Mouse (Mus musculus): Measurements from ENCODE around the gene Pafah2.

The Pafah2 gene

DNA sequence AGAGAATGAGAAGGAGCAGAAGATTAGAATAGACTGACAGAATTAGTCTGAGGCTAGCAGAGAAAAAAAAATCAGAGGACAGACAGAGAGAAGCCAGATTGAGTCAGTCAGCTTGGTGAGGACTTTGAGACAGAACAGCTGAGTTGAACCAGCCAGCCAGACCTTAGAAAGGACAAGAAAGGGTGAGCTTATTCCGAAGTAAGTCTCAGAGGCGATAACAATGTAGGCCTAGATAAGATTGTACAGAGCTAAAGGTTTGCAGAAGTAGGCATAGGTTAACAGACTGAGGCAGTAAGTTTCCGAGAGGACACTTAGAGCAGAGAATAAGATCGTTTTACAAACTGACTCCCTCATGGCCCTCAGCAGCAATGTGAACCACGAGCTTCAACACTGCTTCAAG, 65.1 kb downstream of the Pafah2 start:
- DNase-seq (ENCODE audit: low spot score), result no peak

DNA sequence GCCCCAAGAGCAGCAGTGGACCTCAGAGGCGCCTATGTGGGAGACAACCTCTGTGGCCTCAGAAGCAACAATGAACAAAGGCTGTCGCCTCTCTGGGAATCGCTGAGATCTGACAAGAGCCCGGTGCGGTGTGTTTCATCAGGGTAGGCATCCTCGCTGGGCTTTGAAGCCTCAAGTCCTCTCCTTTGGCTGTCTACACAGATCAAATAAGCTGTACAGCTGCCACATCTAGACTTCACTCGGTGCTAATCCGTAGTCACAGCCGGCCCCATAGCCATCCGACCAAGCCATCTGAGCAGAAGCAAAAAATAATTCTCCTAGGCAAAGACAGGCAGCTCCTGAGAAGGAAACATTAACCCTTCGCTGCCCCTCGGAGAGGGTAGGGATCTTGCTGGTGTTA, 69.7 kb downstream of the Pafah2 start:
- no peak for DNase-seq (ENCODE audit: low spot score)

DNA sequence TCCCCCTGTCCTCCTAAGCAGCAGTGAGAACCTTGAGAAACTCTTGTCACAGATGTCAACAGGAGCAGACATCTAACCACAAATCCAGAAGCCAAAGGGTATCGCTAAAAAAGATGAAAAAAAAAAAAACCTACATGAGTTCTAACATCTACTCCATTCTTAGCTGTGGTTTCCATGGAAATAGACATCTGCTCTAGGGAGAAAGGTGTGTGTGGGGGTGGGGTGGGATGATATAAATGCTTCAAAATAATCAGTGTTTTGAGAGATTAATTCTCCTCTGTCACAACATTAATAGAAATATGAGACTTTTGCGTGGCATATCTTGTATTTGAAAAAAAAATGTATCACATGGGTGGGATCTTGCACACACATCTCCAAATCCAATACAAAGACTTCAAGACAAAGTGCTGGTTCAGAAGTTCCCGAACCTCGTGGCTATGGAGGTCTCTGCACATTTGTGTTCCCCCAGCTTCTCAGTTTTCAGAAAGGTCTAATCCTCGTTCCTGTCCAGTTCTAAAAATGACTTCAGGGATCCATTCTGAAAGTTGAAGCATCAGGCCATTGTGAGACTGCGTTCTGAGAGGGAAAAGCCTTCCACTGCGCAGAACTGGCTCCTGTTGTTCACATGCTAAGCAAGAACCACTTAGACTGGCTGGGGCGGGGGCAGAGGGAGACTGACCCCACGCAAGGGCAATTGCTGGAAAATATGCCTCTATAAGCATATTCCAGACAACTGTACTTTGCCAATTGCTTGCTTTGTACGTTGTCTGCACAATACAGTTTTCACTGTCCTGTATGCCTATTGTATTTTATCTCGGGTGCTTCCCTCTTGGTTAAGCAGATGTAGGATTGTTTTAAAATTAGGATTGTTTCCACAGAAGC, 70.5 kb downstream of the Pafah2 start:
- DNase-seq (ENCODE audit: low spot score), result no peak

DNA sequence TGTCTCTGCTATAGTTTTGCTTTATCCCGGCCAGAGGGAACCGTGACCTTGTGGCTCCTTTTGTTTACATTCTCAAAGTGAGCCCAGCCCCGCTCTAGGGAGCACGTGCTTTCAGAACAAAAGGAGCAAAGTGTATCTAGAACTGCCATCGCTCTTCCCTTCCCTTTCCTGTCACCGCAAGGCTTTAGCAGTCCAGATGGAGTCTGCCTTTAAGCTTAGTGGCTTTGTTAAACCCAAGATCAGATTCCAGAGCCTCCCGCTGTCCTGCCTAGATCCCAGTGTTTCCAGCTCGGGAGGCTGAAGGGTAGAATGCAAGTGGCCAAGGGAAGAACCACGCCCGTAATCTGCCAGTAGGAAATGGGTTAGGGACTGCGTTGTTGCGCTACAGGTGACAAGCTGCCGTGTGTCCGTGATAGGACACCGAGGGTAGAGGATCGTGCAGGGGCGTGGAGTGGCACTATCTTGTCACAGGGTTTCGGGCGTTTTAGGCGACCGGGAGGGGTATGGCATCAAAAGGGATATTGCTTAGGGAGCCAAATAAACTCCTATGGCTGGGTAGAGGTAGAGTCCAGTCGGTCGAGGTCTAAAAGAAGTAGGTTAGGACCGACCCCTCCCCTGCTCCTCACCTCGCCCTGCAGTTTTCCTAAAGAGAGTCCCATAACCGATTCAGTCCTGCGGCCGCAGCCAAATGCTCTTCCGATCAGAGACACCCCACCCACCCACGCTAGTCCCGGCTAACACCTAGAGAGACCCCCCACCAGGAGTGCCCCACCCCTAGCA, 71.5 kb downstream of the Pafah2 start:
- DNase-seq (ENCODE audit: low spot score), result peak; percentile 42

DNA sequence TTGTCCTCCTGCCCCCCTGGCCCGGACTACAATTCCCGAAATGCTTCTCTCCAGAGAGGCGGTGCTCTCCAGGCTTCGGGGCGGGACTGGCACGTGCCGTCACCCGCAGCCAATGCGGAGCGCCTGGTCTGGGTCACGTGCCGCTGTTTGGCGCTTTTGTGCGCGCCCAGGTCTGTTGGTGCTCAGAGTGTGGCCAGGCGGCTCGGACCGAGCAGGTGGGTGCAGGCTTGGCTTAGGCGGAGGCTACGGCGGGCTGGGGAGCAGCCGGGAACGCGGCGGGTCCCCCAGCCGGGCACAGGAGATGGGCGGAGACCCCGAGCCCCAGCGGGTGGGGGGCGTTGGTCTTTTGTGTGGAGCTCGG, 72.1 kb downstream of the Pafah2 start, which contains the start of gene Stmn1:
TSS of gene Stmn1 (plus strand) at position 106 of the 361 bp plus-strand sequence.
- DNase-seq (ENCODE audit: low spot score), result peak; percentile 95

DNA sequence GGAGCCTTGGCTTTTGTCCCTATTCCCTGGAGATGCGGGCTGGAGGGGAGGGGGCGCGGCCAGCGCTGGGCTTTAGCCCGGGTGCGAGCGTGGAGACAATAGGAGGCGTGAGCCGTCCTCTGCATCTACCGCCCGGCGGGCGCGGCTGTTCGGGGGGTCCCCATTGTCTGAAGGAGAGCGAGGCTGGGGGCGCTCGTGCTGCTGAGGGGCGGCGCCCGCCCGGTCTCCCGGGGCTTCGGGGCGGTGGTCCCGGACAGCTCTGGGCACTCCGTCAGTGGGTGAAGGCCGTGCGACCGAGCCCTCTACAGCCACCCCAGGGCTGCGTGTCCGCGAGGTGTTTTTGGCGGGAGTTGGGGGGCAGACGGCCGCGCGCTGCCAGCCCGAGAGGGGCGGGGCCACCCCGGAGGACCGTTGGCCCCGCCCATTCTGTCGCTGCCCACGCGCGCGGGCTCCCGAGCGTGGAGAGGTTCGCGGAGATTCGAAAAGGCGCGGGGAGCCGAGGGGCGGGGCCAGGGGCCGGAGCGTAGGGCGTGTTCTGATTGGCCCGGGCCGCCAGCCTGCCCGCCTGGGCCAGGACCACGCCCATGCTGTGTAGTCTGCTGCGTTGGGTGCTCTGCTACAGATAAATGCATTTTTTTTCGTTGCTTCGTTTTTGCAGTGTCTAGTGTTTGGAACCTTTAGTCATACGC, 72.6 kb downstream of the Pafah2 start:
- peak; percentile 95 for DNase-seq (ENCODE audit: low spot score)

DNA sequence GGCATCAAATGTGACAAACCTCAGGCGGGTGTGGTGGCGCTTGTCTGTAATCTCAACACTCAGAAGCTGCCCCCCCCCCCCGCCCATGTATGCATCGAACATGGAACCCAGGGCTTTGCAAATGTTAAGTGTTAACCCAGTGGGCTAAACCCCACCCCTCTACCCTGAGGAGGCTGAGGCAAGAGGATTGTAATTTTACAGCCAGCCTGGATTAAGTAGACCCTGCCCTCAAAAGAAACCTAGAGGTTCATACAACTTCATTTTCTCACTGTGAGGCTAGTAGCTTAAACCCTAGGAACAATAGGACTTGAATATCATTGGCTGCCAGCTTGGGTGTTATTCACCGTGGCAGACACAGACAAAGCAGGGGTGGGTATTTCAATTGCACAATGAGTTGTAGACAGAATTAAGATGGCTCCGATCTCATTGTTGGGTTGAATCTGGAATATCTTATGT, 73.2 kb downstream of the Pafah2 start:
- no peak for DNase-seq (ENCODE audit: low spot score)

DNA sequence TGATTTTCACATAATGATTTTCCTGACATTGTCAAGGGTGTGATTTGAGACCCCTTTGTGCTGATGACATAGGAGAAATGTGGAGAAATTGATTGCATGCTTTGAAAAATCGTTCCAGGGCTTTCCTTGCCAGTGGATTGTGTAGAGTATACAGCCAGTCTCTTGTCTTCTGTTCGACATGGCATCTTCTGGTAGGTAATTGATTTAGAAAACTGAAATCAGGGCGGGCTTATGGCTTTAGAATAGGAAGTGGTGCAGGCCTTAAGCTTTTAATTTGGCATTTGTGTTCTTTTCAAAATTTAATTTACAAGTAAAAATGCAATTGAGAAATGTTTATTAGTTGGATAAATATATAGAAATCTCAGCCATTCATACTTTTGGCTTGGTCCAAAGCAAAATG, 73.9 kb downstream of the Pafah2 start:
- no peak for DNase-seq (ENCODE audit: low spot score)

DNA sequence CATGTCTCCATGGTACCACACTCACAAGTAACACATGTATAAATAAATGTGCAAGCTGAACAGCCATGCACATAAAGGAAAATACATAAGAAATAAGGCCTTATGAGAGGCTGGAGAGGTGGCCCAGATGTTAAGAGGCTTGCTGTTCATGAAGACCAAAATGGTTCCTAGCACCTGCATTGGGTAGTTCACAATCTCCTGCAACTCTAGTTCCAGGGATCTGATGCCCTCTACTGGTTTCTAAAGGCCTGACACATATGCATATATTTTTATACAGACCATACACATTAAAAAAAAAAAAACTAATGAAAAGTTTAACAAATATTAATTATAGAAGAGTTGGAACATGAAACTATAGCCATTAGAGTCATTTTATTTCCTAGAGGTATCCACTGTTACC, 75.3 kb downstream of the Pafah2 start:
- DNase-seq (ENCODE audit: low spot score), result no peak

DNA sequence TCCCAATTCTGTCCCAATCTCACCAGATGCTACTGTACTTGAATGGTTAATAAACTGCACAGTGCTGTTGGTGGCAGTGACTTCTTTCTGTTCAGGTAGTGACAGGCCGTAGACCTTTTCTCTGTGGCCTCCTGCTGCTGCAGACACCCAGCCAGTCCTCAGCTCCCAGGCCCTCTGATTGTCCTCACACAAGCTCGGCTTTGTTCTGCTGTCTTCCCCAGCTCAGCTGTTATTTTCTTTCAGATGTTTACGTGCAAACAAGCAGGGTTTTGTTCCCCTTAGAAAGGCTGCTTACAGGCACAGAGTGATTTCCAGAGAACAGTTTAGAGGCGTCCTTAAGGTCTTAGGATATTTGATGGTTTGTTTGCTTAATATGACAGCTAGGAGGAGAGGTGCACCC, 77.6 kb downstream of the Pafah2 start:
- no peak for DNase-seq (ENCODE audit: low spot score)

DNA sequence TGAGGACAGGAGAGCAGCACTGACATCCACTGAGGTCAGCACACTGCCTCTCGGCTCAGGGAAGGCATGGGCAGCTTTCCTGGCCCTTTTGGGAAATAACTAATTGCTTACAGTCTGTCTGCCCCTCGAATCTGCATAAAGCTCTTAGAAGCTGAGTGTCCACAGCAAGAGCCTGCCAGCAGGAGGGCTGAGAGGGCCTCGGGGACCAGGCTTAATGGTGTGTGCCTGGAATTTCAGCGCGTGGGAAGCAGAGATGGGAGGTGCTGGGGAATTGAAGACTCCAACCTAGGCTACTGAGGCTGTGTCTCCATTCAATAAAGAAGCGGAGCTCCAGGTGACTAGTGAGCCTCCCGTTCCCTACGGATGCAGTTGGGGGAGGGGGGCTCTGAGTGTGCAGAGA, 78.1 kb downstream of the Pafah2 start:
- no peak for DNase-seq (ENCODE audit: low spot score)

DNA sequence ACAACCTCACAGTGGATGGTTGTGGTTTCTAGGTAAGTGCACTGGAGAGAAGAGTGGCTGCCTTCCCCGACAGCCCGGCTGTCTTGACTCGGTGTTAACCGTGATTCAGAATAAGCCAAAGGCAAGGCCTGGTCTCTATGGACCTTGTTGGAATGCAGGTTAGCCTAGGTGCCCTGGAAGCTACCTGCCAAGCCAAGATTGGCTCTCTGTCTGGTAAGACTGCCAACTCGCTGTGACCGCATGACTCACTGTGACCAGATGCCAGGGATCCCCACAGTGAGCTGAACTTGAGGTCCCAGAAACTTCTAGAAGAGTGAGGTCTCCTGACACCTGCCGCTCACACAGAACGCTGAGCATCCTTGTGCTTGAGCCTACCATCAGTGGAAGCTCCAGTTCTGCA, 80.8 kb downstream of the Pafah2 start:
- DNase-seq (ENCODE audit: low spot score), result no peak

All from ovary, postnatal 36 days (tissue).